9 mouse cellular contexts compared by ENCODE assay signal in genomic region chr4:123219720-123220357, GRCm38 (mm10). TPM values are rescaled to one million over a fixed set of nuclear protein-coding genes. Genes with fewer than 3 reads are reported as not detected.
DNase-seq lines count a peak whose midpoint lies in the region; ATAC-seq and TF ChIP-seq lines count a peak whose summit lies in the region.
"Had no signal": no experiment of that assay in that cellular context is flagged by ENCODE, and none has a peak within 500 bp of the region (broad histone marks: within the 10 kb centered on the region; RNA-seq: fewer than 3 reads in every experiment).

No protein-coding gene starts in this region.

- H3K4me3 ChIP-seq in heart, embryonic 10.5 days, result no peak overlapping the region
- no peak overlapping the region for H3K4me3 ChIP-seq in gastrocnemius, adult 2 months
- H3K4me3 ChIP-seq in intestine, postnatal 0 days (ENCODE audit: low read depth, low read length), result no peak overlapping the region
- no peak overlapping the region for H3K4me3 ChIP-seq in midbrain, embryonic 11.5 days (ENCODE audit: low read depth, low read length)
- H3K4me3 ChIP-seq: myocyte had no signal

- no peaks in the 10 kb centered on the region for H3K36me3 ChIP-seq in heart, embryonic 10.5 days
- no peaks in the 10 kb centered on the region for H3K36me3 ChIP-seq in intestine, postnatal 0 days (ENCODE audit: control insufficient read depth, insufficient read depth)
- no peaks in the 10 kb centered on the region for H3K36me3 ChIP-seq in midbrain, embryonic 11.5 days (ENCODE audit: control insufficient read depth, insufficient read depth, low read length)

- H3K27ac ChIP-seq in heart, embryonic 10.5 days, result no peak overlapping the region
- H3K27ac ChIP-seq in gastrocnemius, adult 2 months, result no peak overlapping the region
- H3K27ac ChIP-seq in intestine, postnatal 0 days (ENCODE audit: low read depth, low read length), result no peak overlapping the region
- no peak overlapping the region for H3K27ac ChIP-seq in midbrain, embryonic 11.5 days (ENCODE audit: low read depth, low read length)

- WGBS in heart, embryonic 10.5 days, result 67% methylated on average over 15 of the region's 15 CpGs
- WGBS in intestine, postnatal 0 days, result 66% methylated on average over 15 of the region's 15 CpGs
- WGBS in midbrain, embryonic 11.5 days, result 74% methylated on average over 15 of the region's 15 CpGs

- intact Hi-C loops in gastrocnemius, adult 2 months (cut with DNase I), result loop anchor here (1.0 to 5.0 kb wide), 3 partner anchors 30 to 172 kb away; no protein-coding TSS in a partner anchor
- intact Hi-C loops in left cerebral cortex, postnatal 4 days (cut with DNase I), result loop anchor here (5.0 kb wide), 1 partner anchor 32 kb away; no protein-coding TSS in a partner anchor

- H3K4me2 ChIP-seq in intestine, postnatal 0 days (replicated peaks; ENCODE audit: low read depth), result no peak overlapping the region
- no peak overlapping the region for H3K4me2 ChIP-seq in midbrain, embryonic 11.5 days

- H3K4me1 ChIP-seq in heart, embryonic 10.5 days, result peaks cover 11% of the 10 kb centered on the region; the same call in 1 of the 2 replicates
- no peaks in the 10 kb centered on the region for H3K4me1 ChIP-seq in intestine, postnatal 0 days (replicated peaks; ENCODE audit: control insufficient read depth, insufficient read depth, low read length)
- H3K4me1 ChIP-seq in midbrain, embryonic 11.5 days (ENCODE audit: control insufficient read depth, insufficient read depth, low read length), result peaks cover 5% of the 10 kb centered on the region; the same call in 1 of the 2 replicates

- no peak; the same call in 1 of the 2 replicates for TF ChIP-seq CTCF in gastrocnemius, adult 2 months (IDR thresholded peaks at IDR 0.05)
- peak; percentile 97 for TF ChIP-seq CTCF in intestine, postnatal 0 days (IDR thresholded peaks at IDR 0.05; ENCODE audit: low read depth)

- ATAC-seq in intestine, postnatal 0 days, result no peak
- ATAC-seq in midbrain, embryonic 11.5 days (ENCODE audit: low FRiP score), result peak; percentile 78

- peaks cover 38% of the 10 kb centered on the region for H3K27me3 ChIP-seq in heart, embryonic 10.5 days (ENCODE audit: insufficient read depth, poor library complexity, severe bottlenecking)
- H3K27me3 ChIP-seq in intestine, postnatal 0 days (replicated peaks; ENCODE audit: control insufficient read depth, insufficient read depth, low read length), result no peaks in the 10 kb centered on the region
- H3K27me3 ChIP-seq in midbrain, embryonic 11.5 days (ENCODE audit: control insufficient read depth, insufficient read depth, low read length), result no peaks in the 10 kb centered on the region

- H3K9ac ChIP-seq in intestine, postnatal 0 days (ENCODE audit: low read depth, low read length), result no peak overlapping the region
- no peak overlapping the region for H3K9ac ChIP-seq in midbrain, embryonic 11.5 days (ENCODE audit: low read length)

- no peaks in the 10 kb centered on the region for H3K9me3 ChIP-seq in heart, embryonic 10.5 days
- H3K9me3 ChIP-seq in intestine, postnatal 0 days (ENCODE audit: control insufficient read depth), result no peaks in the 10 kb centered on the region
- H3K9me3 ChIP-seq in midbrain, embryonic 11.5 days (ENCODE audit: control insufficient read depth, low read length), result no peaks in the 10 kb centered on the region

- peak; percentile 94 for DNase-seq in heart, adult 11 months
- no peak for DNase-seq in heart, embryonic 10.5 days (ENCODE audit: low spot score)
- peak; percentile 77 for DNase-seq in cerebellum, postnatal 36 days
- peak; percentile 80 for DNase-seq in gastrocnemius, adult 2 months
- peak; percentile 79 for DNase-seq in left cerebral cortex, postnatal 4 days
- peak; percentile 98 for DNase-seq in midbrain, embryonic 11.5 days (ENCODE audit: low spot score, missing footprints)
- peak; percentile 55 to 81 for DNase-seq in spleen, postnatal 10 days (ENCODE audit: low spot score in 2 of 2)

RNA-seq across cellular contexts. Expression of gene Heyl, which starts 13.5 kb away (rescaled TPM):
- polyA plus RNA-seq in heart, embryonic 10.5 days (2016; fragmentation: Nextera tagmentation; extraction: Ambion mirVana), result 3.2 and 3.9 TPM in 2 replicates
- total RNA-seq in gastrocnemius, adult 2 months (2021), result 1 to 10 TPM; 5.1 to 6.4 TPM
- 4.3 and 4.5 TPM in 2 replicates for polyA plus RNA-seq in intestine, postnatal 0 days (2015; fragmentation: Nextera tagmentation; extraction: Ambion mirVana)
- 1 to 10 TPM; 5.9 to 6.6 TPM for total RNA-seq in left cerebral cortex, postnatal 4 days (2021)
- 6.8 and 7.7 TPM in 2 replicates for polyA plus RNA-seq in midbrain, embryonic 11.5 days (2014; fragmentation: Nextera tagmentation; extraction: Ambion mirVana)

RNA-seq across cellular contexts. Expression of gene Nt5c1a, which starts 18.5 kb away (rescaled TPM):
- polyA plus RNA-seq in heart, embryonic 10.5 days (2016; fragmentation: Nextera tagmentation; extraction: Ambion mirVana), result 0.31 and 0.46 TPM in 2 replicates
- 10 to 100 TPM; 38.8 to 53.4 TPM for total RNA-seq in gastrocnemius, adult 2 months (2021)
- not detected in 2 replicates for polyA plus RNA-seq in intestine, postnatal 0 days (2015; fragmentation: Nextera tagmentation; extraction: Ambion mirVana)
- total RNA-seq in left cerebral cortex, postnatal 4 days (2021), result 1 to 10 TPM; 3.6 to 4.9 TPM
- not detected in 2 replicates for polyA plus RNA-seq in midbrain, embryonic 11.5 days (2014; fragmentation: Nextera tagmentation; extraction: Ambion mirVana)
- polyA plus RNA-seq: myocyte had no signal

RNA-seq across cellular contexts. Expression of gene Hpcal4, which starts 36.8 kb away (rescaled TPM):
- 0.41 and 1.3 TPM in 2 replicates for polyA plus RNA-seq in heart, embryonic 10.5 days (2016; fragmentation: Nextera tagmentation; extraction: Ambion mirVana)
- total RNA-seq in gastrocnemius, adult 2 months (2021), result under 1 TPM in 1 of 2 experiments, not detected in 1; 0.08 TPM
- polyA plus RNA-seq in intestine, postnatal 0 days (2015; fragmentation: Nextera tagmentation; extraction: Ambion mirVana), result 5.0 and 7.2 TPM in 2 replicates
- 10 to 100 TPM; 69.1 to 73.9 TPM for total RNA-seq in left cerebral cortex, postnatal 4 days (2021)
- polyA plus RNA-seq in midbrain, embryonic 11.5 days (2014; fragmentation: Nextera tagmentation; extraction: Ambion mirVana), result 0.38 and 0.94 TPM in 2 replicates
- polyA plus RNA-seq: myocyte had no signal

RNA-seq across cellular contexts. Expression of gene Pabpc4, which starts 42.3 kb away (rescaled TPM):
- polyA plus RNA-seq in heart, embryonic 10.5 days (2016; fragmentation: Nextera tagmentation; extraction: Ambion mirVana), result 70.4 and 73.3 TPM in 2 replicates
- 100 to 1,000 TPM; 325 to 341 TPM for total RNA-seq in gastrocnemius, adult 2 months (2021)
- 12.6 and 15.0 TPM in 2 replicates for polyA plus RNA-seq in intestine, postnatal 0 days (2015; fragmentation: Nextera tagmentation; extraction: Ambion mirVana)
- 10 to 100 TPM; 62.6 to 65.5 TPM for total RNA-seq in left cerebral cortex, postnatal 4 days (2021)
- polyA plus RNA-seq in midbrain, embryonic 11.5 days (2014; fragmentation: Nextera tagmentation; extraction: Ambion mirVana), result 29.6 and 40.4 TPM in 2 replicates
